Mouse (Mus musculus) right cerebral cortex, adult 18-20 months (tissue): ENCODE measurements around the gene Carm1.
"Not testable (repeated sequence)": the region's sequence is repeated elsewhere in the genome, so short reads cannot be mapped to it uniquely, and the experiment has no call there.

Experiments used
- DNase-seq: peaks from one replicate; pipeline ENCODE4 v3.0.0; 2022; ENCODE audit warnings: mixed read lengths

Carm1 gene

GRCm38 (mm10) chr9:21539981-21540753 is 6.5 kb upstream of the Carm1 start:
- DNase-seq, result no peak

GRCm38 (mm10) chr9:21542001-21542400 is 4.7 kb upstream of the Carm1 start:
- not testable (repeated sequence) for DNase-seq

GRCm38 (mm10) chr9:21545351-21545915 is 1.3 kb upstream of the Carm1 start:
- no peak for DNase-seq

GRCm38 (mm10) chr9:21545916-21546788 is 542 bp upstream of the Carm1 start:
- DNase-seq, result peak; percentile 99

- peak; percentile 61 for DNase-seq
Measured at GRCm38 (mm10) chr9:21547075-21547941, 614 bp downstream of the Carm1 start.

- DNase-seq, result no peak
Measured at GRCm38 (mm10) chr9:21551049-21551448, 4.4 kb downstream of the Carm1 start.

- no peak for DNase-seq
Measured at GRCm38 (mm10) chr9:21553607-21554273, 7.0 kb downstream of the Carm1 start.

- no peak for DNase-seq
Measured at GRCm38 (mm10) chr9:21555198-21555742, 8.6 kb downstream of the Carm1 start.

GRCm38 (mm10) chr9:21556996-21557395 is 10.3 kb downstream of the Carm1 start:
- no peak for DNase-seq

GRCm38 (mm10) chr9:21557556-21557955 is 10.9 kb downstream of the Carm1 start:
- DNase-seq, result no peak

GRCm38 (mm10) chr9:21558366-21558765 is 11.7 kb downstream of the Carm1 start:
- DNase-seq, result no peak

- DNase-seq, result no peak
Measured at GRCm38 (mm10) chr9:21559151-21559550, 12.5 kb downstream of the Carm1 start.

GRCm38 (mm10) chr9:21564420-21564819 is 17.7 kb downstream of the Carm1 start:
- no peak for DNase-seq

- DNase-seq, result no peak
Measured at GRCm38 (mm10) chr9:21565004-21565586, 18.4 kb downstream of the Carm1 start.

GRCm38 (mm10) chr9:21566538-21566937 is 19.8 kb downstream of the Carm1 start:
- DNase-seq, result no peak

- DNase-seq, result no peak
Measured at GRCm38 (mm10) chr9:21567051-21567450, 20.4 kb downstream of the Carm1 start.

GRCm38 (mm10) chr9:21568657-21569255 is 22.1 kb downstream of the Carm1 start:
- no peak for DNase-seq

GRCm38 (mm10) chr9:21574012-21574801 is 27.5 kb downstream of the Carm1 start:
- no peak for DNase-seq

- DNase-seq, result no peak
Measured at GRCm38 (mm10) chr9:21575253-21575652, 28.6 kb downstream of the Carm1 start.

- DNase-seq, result no peak
Measured at GRCm38 (mm10) chr9:21576286-21576685, 29.6 kb downstream of the Carm1 start.
